Mouse (Mus musculus) testis, postnatal 14 days (tissue): ENCODE results near the gene Ccr1l1.

Experiments
- DNase-seq: peaks from one replicate; pipeline ENCODE4 v3.0.0; 2021; ENCODE audit warnings: low spot score

The Ccr1l1 gene

DNA sequence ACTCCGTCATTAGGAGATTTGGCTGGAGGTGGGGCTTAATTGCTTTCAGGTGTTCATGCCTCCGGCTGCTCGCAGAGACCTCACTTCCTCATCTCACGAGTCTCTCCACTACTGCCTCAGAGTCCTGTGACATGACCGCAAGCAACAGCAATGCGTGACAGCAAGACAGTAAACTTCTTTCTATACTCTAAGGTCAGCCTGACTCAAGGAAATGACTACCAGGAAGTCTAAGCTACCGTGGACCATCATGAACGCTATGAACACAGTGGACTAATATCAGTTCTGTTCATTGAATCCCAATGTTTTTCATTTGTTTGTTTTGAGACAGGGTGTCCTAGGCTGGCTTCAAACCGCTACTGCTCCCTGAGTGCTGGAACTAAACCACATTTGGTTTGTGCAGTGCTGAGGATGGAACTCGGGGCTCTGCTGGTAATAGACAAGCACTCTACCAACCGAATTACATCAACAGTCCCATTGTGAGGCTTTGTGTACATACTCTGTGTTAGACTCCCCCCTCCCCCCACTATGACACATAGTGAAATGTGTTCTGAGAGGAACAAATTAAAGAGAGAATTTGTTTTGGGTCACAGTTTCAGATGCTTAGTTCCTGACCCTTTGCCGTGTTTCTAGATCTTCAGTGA is 50.0 kb downstream of the Ccr1l1 start:
- DNase-seq = no peak

DNA sequence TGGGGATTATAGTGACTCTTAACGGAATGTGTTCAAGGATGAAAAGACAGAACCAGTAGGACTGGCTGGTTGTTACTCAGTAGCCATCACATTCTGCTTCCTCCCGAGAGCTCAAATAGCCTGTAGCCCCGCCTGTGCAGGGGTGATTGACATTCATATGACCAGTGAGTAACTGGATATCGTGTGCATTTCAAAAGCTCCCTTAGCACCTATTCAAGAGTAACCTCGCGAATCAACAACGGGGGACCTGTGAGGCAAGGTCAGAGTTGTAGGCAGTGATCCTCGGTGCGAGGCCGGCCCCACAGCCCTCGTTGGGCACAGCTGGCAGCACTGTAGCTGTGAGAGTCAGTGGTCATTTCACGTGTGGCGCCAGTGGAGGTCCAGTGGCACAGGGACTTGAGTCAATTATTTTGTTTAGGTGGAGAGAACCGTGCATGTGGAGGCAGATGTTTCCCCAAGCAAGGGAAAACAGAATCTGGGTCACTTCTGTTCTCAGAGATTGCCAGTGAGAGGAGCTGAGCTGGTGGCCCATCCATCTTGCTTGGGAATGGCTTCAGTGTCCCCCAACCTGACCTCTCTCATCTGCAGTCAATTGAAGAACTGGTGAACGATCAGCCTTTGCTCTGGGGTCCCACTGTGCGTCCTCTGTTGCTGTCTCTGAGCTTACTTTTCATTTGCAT is 50.8 kb downstream of the Ccr1l1 start:
- DNase-seq = no peak
